Mouse (Mus musculus): Measurements from ENCODE around the gene Smco3. TPM values are rescaled to one million over a fixed set of nuclear protein-coding genes. Genes with fewer than 3 reads are reported as not detected.

The Smco3 gene
- polyA plus RNA-seq, 1 experiment, result not detected

- no peak for TF ChIP-seq GATA1 (IDR thresholded peaks at IDR 0.05; ENCODE audit: low read length)
Measured at GRCm38 (mm10) chr6:136801274-136801673, 34.0 kb downstream of the Smco3 start.

GRCm38 (mm10) chr6:136800710-136801109, 34.5 kb downstream of the Smco3 start:
- TF ChIP-seq GATA1 (IDR thresholded peaks at IDR 0.05; ENCODE audit: low read length), result no peak

DNA sequence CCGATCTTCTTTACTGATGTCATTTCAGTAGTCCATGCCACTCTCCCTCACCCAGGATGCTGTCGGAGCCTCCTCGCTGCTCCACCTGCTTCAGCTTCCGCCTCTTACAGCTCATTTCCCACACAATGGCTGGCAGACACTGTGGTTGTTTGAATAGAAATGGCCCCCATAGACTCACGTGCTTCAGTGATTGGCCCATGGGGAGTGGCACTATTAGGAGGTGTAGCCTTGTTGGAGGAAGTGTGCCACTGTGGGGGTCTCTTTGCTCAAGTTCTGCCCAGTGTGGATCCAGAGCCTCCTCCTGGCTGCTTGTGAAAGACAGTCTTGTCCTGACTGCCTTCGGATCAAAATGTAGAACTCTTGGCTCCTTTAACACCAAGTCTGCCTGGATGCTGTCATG, 39.4 kb downstream of the Smco3 start:
- no peak for TF ChIP-seq GATA1 (IDR thresholded peaks at IDR 0.05; ENCODE audit: low read length)

- TF ChIP-seq GATA1 (IDR thresholded peaks at IDR 0.05; ENCODE audit: low read length), result no peak
Measured at GRCm38 (mm10) chr6:136795110-136795509, 40.1 kb downstream of the Smco3 start.

- no peak for TF ChIP-seq GATA1 (IDR thresholded peaks at IDR 0.05; ENCODE audit: low read length)
Measured at GRCm38 (mm10) chr6:136793831-136794525, 41.3 kb downstream of the Smco3 start.

DNA sequence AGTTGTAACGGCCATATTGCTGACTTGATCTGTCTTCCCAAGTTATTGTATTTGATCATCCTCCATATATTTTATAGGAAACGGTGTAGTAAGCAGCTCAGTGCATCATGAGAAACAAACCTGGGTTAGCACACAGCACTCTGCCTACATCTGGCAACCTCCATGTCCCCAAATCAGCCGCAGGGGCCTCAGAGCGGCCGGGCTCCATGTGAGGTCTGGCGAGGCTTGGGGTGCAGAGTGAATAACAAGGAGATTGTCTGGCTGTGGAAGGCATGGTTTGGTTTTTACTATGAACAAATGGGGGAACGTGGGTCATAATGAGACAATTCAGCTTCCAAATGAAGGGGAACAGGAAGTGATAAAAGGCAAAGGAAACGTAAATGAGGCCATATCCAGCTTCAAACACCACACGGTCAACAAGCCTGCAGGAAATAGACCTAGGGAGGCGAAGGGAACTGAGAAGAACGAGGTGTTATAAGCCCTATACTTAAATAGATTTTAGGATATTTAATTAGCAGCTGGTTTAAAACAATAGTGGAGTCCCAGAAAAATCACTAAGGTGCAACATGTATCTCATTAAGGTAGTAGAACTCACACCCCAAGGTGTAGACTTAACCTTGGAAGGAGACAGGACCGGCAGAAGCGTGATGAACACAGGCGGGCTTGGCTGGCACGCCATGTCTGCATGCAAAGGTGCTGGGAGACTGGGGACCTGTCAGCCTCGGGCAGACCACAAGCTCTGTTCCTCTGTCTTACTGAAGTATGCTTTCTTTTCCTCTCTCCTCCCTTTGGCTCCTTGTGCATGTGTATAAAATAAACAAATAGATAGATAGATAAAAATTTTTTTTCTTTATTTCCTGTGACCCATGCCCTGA, 42.1 kb downstream of the Smco3 start:
- TF ChIP-seq GATA1 (IDR thresholded peaks at IDR 0.05; ENCODE audit: low read length), result no peak

DNA sequence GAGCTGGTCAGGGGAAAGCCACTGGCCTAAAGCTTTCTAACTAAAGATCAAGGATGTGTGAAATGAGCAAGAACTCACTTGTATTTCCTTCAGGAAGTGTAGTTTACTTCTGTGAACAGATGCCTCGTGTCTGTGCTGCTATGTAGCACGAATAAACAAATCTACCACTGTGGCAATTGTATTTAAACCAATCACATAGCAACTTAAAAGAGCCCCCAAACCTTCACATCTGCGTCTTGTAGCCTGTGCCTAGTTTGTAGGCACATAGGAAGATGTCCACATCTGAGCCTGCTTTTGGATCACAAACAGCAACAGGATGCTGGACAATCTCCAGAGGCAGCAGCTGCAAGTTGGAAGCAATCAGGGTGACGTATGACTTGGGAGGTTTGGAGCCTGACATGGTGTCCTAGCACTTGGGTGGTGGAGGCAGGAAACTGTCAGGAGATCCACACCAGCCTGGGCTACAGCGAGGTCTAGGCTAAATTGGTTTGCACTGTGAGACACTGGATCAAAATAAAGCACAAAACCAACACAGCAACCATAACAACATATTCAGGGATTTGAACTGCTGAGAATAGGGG, 45.8 kb downstream of the Smco3 start:
- TF ChIP-seq GATA1 (IDR thresholded peaks at IDR 0.05; ENCODE audit: low read length), result no peak

GRCm38 (mm10) chr6:136782761-136783160, 52.5 kb downstream of the Smco3 start:
- no peak for TF ChIP-seq GATA1 (IDR thresholded peaks at IDR 0.05; ENCODE audit: low read length)

DNA sequence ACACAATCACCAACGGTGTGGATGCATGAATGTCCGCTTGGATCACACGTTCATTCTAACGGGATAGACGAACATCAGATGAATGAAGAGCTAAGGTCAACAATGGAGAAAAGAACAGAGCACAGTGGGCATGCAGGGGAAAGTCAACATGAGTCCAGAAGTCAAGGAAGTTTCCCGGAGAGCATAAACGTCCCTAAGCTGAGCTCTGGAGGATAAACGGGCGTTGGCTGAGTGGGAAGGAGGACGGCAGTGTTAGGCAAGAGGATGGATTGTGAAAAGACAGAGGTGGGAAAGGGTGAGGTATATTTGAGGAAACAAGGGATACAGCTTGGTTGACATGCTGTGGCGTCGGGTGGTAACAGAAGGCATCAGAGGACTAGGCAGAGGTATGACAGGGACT, 53.1 kb downstream of the Smco3 start:
- no peak for TF ChIP-seq GATA1 (IDR thresholded peaks at IDR 0.05; ENCODE audit: low read length)

DNA sequence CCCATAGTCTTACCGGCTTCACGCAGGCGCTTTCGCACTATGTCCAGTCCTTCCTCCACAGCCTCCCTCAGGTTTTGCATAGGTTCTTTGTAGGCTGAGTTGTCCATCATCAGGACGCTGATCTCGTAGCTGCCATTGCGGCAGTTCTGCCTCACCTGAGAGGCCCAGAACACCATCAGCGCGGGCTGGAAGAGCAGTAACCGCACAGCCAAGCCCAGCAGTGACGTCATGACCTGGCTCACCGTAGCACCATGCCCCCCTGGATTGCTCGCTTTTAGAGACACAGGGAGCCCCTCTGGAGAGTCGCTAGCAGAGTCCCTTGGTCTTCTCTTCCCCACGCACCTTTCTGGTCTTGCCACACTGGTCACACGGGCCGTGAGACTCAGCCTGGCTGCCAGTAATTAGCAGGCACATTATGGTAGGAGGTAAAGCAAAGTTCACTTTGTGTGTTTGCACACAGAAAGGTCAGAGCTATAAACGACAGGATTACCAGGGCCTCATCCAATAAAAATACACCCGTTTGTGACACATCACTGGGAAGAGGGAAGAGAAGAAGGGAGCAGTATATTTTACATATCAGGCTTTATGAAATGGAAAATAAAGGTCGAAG, 53.8 kb downstream of the Smco3 start, which contains the start of gene Gucy2c:
Gene Gucy2c (minus strand): TSS at position 389 of the 610 bp plus-strand sequence.
- TF ChIP-seq GATA1 (IDR thresholded peaks at IDR 0.05; ENCODE audit: low read length), result no peak

Other genes starting within 250 kb of the Smco3 start
- not detected in 2 replicates for gene Plbd1, start 173.5 kb downstream of the Smco3 start, polyA plus RNA-seq (2012)
- not detected in 2 replicates for gene Gucy2c, start 53.7 kb downstream of the Smco3 start, polyA plus RNA-seq (2012)
- gene Hist4h4, start 31.0 kb downstream of the Smco3 start, polyA plus RNA-seq (2012), result 1.3 and 1.4 TPM in 2 replicates
- 320 and 434 TPM in 2 replicates for gene H2afj, start 27.2 kb downstream of the Smco3 start, polyA plus RNA-seq (2012)
- gene BC049715, start 7.8 kb downstream of the Smco3 start, polyA plus RNA-seq (2012), result 0.95 and 2.0 TPM in 2 replicates
- gene Wbp11, start 7.2 kb downstream of the Smco3 start, polyA plus RNA-seq (2012), result 311 and 372 TPM in 2 replicates
- 1.4 and 2.0 TPM in 2 replicates for gene Art4, start 22.3 kb upstream of the Smco3 start, polyA plus RNA-seq (2012)
- not detected in 2 replicates for gene Mgp, start 40.4 kb upstream of the Smco3 start, polyA plus RNA-seq (2012)
- not detected in 2 replicates for gene Erp27, start 86.7 kb upstream of the Smco3 start, polyA plus RNA-seq (2012)
- gene Pde6h, start 88.4 kb upstream of the Smco3 start, polyA plus RNA-seq (2012), result 0.46 and 2.1 TPM in 2 replicates
- gene Arhgdib, start 106.4 kb upstream of the Smco3 start, polyA plus RNA-seq (2012), result 63.9 and 64.1 TPM in 2 replicates

Measured in G1E-ER4 (cell line).